Mouse (Mus musculus) hematopoietic stem cell, adult 5-6 weeks (primary cell): ENCODE measurements at regions not wholly inside any gene's neighbourhood (a gene's known extent, or its start where the extent isn't known, plus 50 kb on each side); places are given as distances from the start of the nearest gene placed in this dataset.

Experiments
- ATAC-seq, 2 experiments: fragments of 125-278 bp in 1 of 2; replicated peaks in 1 of 2; 2 replicates each; pipeline ENCODE4 v1.8.0; 2016 to 2017; ENCODE audit warnings: inconsistent platforms in 2 of 2, mild to moderate bottlenecking in 2 of 2, moderate number of reproducible peaks in 2 of 2, low read depth in 1 of 2, moderate TSS enrichment in 1 of 2; ENCODE audit not compliant: low FRiP score in 2 of 2, poor library complexity in 2 of 2, severe bottlenecking in 2 of 2, insufficient read depth in 1 of 2, low TSS enrichment in 1 of 2

DNA sequence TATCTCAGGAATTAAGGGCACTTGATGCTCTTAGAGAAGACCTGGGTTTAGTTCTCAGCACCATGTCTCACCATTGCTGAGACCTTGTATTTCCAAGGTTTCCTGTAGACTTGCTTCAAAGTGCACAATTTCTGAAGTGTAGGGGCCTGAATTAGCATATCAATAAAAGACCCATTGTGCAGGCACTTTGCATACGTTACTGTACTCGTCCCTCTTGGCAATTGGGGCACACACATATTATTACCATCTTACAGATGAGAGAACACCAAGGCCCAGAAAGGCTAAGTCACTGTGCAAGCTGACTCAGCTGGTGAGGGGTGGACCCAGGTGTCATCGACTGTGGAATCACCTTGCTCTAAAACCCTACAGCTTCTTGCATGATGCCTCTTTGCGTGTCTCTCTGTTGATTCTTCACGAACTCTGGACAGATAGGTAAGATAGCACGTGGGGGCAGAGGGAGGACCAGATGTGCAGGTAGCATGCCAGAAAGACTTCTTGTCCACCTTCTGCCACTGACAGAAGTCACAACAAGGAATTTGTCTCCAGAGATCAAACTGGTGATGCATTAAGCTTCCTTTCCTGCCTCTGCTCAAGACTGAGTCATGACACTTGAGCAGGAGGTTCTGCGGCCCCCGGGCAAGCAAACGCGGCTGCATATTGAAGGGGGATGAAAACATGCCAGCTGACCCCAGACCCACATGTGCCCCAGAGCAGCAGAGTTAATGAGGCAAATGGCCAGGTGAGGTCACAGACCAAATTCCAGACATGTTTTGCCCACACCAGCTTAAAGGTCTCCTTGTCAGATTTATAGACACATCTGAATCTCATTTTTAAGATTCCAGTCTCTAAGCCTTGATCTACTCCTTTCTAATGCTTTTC is 167.7 kb upstream of the Tut7 start:
- no peak for ATAC-seq

DNA sequence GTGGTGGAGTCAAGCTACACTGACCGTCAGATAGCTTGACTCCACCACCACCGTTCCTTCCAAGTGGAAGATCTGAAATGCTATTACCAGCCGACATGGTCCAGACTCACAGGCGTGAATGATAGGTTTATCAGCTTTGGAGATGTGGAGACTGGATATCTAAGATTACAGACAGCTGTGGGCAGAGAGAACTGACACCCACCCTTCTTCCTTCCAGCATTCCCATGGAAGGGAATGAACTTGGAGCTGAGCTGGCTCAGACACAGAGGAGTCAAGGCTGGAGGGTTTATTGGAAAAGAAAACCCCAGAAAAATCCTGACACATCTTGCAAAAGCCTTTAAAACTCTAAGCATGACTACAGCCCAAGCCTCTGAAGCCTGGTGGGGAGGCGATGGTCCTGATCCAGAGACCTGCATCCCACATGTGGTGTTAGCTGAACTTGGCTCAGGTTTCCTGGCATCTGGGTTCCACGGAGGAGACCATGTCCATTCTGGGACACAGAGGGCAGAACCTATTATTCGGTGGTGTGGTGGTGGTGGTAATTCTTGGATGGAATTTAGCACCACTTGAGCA is 165.5 kb upstream of the Tut7 start:
- ATAC-seq, result no peak

DNA sequence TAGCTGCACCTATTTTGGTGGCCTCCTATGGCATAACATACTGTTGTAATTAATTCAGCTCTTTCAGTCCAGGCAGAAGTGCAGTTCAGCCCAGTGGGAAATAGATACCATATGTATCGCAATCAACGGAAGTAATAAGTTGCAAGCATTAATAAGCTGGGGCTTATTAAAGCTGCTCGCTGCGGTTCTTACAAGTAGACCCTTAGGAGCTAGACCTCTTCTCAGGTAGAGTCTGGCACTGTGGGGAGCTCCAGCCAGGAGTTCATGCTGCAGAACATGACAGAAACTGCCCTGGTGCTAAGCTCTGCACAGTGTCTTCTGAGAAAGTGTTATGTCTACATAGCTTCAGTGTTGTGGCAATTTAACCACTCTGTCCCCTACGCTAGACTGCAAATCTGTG is 153.5 kb upstream of the Tut7 start:
- no peak for ATAC-seq

DNA sequence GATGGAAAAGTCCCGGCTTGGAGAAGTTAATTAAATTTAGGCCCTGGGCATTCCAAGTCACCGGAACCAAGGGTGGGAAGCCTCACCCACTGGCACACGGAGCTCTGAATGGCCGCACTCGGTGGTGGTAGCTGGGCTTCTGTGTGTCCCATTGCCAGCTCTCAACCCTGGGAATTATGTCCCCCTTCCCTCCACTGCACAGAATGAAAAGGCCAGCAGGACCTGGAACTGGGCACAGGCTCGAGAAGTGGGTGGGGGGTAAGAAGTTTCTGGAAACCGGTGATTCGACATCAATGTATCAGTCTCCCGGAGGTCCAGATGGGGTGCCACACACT is 149.1 kb upstream of the Tut7 start:
- no peak for ATAC-seq

DNA sequence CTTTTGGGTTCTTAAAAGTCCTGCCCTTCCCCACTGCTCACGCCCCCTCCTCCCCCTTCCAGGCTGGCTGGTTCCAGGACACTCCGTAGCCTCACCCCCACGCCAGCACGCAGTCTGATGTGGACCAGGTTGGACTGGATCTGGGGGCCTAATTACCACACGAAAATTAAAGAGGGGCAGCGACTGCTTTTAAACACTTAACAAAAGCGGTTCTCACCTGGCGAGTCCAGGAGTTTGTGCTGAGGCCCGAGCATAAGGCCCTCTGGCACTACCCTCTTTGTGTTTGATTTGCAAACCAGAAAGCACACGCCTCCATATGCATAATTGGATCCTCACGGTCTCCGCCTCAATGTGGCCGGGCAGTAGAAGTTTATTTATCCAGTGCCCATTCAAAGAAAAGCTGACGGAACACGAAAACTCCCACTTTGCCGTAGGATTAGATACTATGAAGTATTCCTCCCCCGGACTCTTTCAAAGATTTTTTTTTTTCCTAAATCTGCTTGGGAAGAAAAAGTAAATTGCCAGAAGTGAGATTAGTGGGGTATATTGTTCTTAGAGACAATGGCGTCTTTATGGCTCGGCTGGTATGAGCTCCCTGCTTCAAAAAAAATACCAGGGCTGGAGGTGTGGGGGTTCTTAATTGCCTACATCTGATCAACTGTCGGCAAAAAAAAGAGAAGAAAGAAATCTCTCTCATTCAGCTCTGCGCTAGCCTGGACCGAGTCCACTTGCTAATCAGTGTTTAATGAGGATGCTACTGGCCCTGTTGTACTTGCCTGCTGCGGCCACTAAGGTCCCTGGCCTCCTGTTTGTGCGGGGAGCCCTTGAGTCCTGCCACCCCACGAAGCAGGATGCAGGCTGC is 148.5 kb upstream of the Tut7 start:
- ATAC-seq, result no peak

DNA sequence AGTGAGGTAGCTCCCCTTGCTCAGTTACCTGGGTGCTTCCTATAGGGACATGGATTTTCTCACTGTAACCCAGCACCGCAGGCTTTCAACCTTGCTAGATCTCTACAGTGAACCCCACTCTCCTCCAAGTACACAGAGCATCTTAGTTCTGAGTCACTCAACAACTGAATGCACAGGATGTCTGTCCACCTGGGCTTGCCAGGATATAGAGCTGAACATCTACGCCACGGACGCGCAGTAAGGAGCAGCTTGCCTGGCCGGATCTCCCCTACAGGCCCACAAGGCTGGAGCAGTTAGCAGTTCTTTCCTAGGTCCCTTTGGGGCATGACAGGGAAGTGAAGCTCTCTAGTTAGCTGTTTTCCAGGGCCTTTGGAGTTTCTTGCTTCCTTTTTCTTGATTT is 147.5 kb upstream of the Tut7 start:
- no peak for ATAC-seq

DNA sequence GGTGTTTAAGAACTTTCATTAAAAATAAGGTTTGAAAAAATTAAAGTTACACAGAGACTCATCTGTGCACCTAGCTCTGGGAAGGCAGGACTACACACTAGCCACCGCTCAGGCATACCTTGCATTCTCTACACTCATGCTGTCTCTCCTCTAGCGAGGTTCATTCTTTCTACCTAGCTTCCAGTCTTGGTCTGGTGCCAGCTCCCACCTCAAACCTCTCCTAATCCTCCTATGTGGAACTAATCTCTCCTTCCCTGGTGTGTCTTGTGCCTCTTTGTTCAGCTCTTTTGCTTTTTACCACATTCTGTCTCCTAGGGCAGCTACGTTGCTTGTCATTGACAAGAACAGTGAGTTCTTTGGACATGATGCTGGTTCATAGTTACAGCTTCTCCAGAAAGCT is 146.5 kb upstream of the Tut7 start:
- ATAC-seq, result no peak

DNA sequence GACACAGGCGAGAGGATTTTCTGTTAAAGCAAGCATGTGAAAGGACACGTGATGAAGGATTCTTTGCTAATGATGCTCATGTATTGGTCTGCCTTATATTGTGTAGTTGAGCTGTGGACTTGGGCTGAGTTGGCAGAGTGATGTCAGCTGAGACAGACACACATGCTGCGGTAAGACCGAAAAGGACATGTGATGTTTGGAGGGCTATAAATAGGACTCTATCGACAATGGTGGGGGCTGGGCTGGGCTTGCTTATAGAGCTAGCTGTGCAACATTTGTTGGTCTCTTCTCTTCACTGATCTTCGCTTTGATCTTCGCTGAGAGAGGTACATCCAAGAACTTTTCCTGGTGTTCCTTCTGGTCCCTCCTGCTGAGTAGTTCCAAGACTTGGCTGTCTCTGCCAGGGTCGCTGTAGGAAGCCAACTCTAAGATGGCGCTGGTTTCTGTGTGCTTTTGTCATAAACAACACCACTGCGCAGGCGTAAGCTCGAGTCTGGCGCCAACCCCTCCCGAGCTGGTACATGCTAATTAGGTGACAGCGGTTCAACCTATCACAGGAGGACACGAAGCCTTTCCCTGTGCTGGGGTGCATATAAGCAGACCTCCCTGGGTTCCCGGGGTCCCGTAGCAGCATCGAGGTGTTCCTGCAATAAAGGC is 145.8 kb upstream of the Tut7 start:
- ATAC-seq, result no peak

DNA sequence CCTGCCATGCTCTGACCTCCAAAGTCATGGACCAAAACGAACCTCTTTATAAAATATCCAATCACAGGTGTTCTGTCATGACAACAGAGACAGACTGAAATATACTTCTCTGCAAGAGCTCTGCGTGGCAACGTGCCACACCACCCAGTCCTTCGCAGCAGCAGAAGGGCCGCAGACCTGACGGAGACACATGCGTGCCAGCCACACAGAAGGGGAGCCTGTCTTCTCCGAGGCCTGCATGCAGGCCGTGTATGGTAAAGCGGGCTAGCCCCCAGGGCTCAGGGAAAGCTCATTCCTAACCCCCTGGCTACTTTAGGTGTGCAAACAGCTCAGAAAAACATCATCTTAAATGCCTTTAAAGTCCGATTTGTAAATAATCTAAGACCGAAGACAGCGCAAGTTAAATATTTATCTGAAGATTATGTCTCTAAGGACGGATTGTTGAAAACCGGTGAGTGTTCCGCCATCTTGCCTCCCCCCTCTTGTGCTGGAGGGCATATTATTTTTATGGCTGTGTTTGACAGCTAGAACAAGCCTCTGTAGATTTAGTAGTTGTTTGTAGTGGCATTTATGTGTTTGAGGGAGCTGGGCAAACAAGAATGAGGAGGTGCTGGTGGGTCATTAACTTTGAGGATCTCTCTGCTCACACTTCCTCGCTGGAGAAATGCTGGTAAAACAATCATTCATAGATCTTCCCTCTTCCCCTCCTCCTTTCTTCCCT is 143.7 kb upstream of the Tut7 start:
- no peak for ATAC-seq

DNA sequence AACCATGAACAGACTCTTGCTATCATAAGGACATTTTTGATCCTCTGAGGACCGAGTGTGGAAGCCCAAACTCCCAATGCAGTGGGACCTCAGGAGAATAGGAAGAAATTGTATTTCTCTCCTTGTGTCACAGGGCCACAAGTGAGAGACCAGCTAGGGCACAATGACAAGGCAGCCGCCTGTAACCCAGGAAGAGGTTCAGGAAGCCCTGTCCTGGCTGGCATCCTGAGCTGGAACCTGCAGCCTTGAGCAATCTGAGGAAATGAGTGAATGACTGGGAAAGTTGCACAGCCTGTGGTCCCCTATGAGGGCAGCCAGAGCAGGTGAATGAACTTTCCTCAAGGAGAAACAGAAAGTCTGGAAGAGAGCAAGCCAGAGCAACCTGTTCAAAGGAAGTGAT is 142.0 kb upstream of the Tut7 start:
- no peak for ATAC-seq

DNA sequence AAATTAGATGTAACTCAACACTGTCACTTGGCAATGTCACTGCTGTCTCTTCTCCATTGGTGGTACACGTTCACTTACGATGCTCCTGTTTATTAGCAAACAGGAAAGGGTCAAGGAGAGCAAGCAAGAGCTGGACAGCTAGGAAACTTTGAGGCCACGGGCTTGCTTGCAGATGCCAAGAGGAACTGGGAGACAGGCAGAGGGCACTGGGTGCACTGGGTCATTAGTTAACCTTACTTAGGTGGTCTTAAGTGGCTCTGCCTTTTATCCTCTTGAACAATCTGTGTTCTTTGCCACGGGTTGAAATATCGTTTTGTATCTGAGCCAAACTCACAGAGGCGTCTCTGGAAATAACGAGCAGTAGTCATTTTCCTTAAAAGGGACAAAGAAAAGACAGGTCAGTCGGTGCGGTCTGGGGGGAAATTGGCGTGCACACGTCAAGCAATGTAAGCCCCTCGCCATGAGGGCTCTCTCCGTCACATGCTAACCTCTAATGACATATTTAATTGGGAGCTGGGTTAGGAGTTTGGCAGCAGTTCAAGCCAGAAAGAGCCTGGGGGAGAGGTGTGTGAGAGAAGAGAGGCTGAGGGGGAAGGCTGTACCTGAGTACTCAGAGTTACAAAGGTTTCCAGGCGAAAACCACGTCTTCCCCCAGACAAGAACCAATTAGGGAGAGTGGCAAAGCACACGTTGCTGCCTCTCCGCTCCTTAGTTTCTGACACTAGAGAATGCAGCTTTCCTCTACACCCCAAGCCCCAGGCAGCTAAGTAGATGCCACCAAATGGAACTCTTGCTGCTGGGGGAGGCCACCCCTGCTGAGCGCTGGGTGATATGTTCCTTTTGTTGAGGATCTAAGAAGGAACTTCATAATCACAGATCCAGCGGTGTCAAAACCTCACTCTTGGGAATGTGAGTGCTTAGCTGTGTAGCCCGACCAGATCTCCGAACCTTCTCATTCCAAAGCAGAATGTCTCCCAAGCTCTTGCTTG is 140.0 kb upstream of the Tut7 start:
- no peak for ATAC-seq

DNA sequence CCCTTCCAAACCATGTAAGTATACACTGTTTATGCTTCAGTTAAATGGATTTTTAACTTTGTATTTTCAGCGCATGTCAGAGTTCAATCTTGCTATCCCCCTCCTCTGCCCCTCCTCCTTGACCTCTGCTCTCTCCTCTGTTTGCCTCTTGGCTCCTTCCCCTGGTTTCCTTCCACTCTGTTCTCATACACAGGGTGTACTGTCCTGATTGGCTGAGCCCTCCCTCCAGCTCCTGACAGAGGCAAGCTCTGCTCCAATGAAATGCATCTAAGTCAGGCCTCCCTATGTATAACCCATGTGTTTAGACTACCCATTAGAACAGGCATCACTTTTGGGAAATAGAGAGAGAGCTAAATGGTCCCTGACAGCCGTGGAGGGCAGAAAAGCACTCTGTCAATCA is 133.5 kb upstream of the Tut7 start:
- ATAC-seq, result no peak

DNA sequence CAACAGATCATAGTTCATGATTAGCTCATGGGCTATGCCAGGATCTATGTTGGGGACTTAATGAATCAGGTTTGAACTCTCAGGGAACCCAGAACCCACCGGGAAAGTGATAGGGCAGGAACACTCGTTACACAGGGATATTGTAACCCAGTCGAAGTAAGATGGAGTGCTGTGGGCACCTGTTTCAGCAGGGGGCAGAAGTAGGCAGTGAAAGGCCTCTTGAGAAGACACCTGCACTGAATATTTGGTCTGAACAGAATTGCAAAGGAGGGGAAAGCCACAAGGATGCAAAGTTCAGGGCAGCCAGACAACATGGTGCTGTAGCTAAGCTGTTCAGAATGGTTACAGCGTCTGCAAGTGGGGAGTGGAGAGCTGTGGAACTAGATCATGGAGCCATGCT is 129.9 kb upstream of the Tut7 start:
- ATAC-seq, result no peak

DNA sequence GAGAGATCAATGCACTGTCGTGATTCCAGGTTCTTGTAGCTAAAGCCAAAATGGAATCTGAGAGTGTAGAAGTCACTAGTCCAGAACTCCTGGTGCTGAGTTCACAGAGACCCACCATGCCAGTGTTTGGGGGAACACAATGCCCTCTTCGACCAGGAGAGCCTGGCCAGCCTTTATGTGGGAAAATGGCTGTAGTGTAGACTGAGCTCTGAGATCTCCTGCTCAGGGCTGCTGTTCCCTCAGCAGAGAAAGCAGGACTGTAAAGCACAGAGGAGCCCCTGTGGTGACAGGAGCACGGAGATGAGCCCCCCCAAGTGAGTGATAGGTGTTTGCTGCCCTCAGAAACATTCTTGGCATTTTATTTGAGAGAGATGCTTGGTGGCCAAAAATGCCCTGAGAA is 129.2 kb upstream of the Tut7 start:
- no peak for ATAC-seq

DNA sequence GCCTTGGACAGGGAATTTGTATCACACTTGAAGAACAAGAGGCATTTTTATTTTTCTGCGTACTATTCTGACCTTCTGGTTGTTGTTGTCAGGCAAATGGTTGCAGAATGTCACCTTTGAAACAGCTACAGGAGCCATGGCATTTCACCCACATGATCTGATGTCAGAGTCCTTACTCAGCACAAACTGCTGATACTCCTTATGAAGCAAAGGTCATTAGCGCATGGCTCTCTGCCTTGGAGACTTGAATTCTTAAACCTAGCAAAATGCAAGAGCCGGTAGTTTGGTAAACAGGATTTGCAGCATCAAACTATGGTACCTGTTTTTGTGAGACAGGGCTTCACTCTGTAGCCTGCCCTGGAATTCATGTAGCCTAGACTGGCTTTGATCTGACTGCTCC is 127.3 kb upstream of the Tut7 start:
- ATAC-seq, result no peak

DNA sequence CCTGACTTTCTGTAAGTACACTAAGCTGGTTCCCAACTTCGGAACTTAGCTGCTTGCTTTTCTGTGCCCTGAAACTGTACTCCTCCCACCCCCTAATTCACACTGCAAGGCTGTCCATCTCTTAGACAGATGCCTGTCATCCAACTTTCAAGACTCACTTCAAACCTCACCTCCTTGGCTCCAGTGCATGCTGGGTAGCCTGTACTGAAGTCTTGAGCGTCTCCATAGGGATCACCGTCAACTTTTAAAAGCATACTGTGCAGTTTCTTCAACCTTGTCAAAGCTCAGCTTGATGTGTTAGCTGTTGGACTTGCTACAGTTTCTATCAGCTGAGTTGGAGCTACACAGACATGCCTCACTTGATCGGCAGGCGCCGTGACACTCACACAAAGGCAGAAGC is 126.5 kb upstream of the Tut7 start:
- ATAC-seq, result no peak
